Mouse (Mus musculus) E14TG2a.4 (cell line): ENCODE results near the gene Zfp385c.

ENCODE experiments used
- CTCF ChIP-seq: conservative IDR thresholded peaks from 2 replicates; pipeline ENCODE4 v1.5.1; 2014; ENCODE audit warnings: low read length
- POU5F1 ChIP-seq: IDR thresholded peaks from 2 replicates; pipeline ENCODE4 v1.6.1; 2014; ENCODE audit warnings: low read length, borderline replicate concordance

GRCm38 (mm10) chr11:100693154-100693553 lies 899 bp upstream of the Zfp385c start:
- no peak for TF ChIP-seq CTCF
- TF ChIP-seq POU5F1: no peak
